Mouse (Mus musculus) megakaryocyte, adult 5-6 weeks (primary cell): ENCODE measurements at regions not wholly inside any gene's neighbourhood (a gene's known extent, or its start where the extent isn't known, plus 50 kb on each side); places are given as distances from the start of the nearest gene placed in this dataset.

Source experiments
- ATAC-seq: 2 replicates; pipeline ENCODE4 v1.8.0; 2016; ENCODE audit warnings: mild to moderate bottlenecking, inconsistent platforms; ENCODE audit not compliant: poor library complexity, severe bottlenecking

GRCm38 (mm10) chr5:39855685-39856615 is 100.7 kb upstream of the Hs3st1 start:
- no peak for ATAC-seq

DNA sequence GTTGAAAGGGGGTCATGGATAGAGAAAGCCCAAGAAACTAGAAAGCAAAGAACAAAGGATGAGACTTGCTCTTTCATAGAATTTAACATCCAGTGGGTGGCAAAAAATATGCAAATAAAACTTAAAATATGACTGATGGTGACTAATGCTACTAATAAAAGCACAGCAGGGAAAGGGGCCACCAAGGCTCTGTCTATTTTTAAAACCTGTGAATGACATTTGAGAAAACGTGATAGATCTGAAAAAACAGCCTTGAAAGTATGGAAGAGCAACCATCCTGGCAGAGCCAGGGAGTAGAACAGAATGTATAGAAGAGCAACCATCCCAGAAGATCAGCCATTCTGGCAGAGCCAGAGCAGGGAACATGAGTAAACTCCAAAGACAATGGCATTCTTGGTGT is 91.9 kb upstream of the Hs3st1 start:
- no peak for ATAC-seq

DNA sequence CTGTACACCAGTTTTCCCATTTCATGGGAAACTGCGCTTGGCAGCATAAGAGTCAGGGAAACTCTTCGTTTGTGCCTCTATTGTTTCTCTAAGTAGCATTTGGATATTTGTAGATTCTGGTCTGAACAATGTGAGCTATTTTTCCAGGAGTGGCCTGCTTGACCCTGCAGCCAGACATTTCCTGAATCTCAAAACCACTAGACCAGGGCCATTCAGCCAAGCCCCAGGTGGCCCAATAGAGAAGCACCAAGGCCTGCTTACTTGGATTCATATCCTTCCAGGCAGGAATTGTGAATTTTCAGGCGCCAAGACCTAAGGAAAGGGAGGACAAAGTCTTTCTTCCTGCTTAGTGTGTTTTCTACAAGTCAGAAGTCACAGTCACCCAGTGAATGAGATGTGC is 85.9 kb upstream of the Hs3st1 start:
- ATAC-seq = no peak

GRCm38 (mm10) chr5:39840576-39840975 is 85.3 kb upstream of the Hs3st1 start:
- ATAC-seq = no peak

GRCm38 (mm10) chr5:39832565-39832964 is 77.3 kb upstream of the Hs3st1 start:
- ATAC-seq = no peak

- no peak for ATAC-seq
Observed at GRCm38 (mm10) chr5:39824680-39825079, 69.4 kb upstream of the Hs3st1 start.

- ATAC-seq = no peak
Observed at GRCm38 (mm10) chr5:39806643-39807042, 51.4 kb upstream of the Hs3st1 start.
